Mouse (Mus musculus) liver, embryonic 11.5 days (tissue): ENCODE data around the gene Fbxl13. TPM values are rescaled to one million over a fixed set of nuclear protein-coding genes. Genes with fewer than 3 reads are reported as not detected.
A peak's percentile ranks its signal among the peaks of the same experiment; 100 is the strongest.

ENCODE experiments used
- ATAC-seq: fragments of 200-750 bp; cut with Nextera tagmentation; replicated peaks from 2 replicates; pipeline ENCODE4 v1.8.0; 2017; ENCODE audit warnings: moderate number of reproducible peaks, mild to moderate bottlenecking, moderate TSS enrichment, moderate library complexity; ENCODE audit not compliant: low FRiP score
- DNase-seq: peaks from one replicate; pipeline ENCODE4 v3.0.0-alpha.2; 2017; ENCODE audit warnings: low spot score
- H3K27ac ChIP-seq: fragments of 300-500 bp; sonication (generic); 2 replicates; pipeline ENCODE4 v1.5.1; 2014; ENCODE audit warnings: mild to moderate bottlenecking, low read depth, low read length, control low read depth
- H3K27me3 ChIP-seq: fragments of 300-500 bp; sonication (generic); replicated peaks from 2 replicates; pipeline ENCODE4 v1.6.1; 2014; ENCODE audit warnings: low read length, mixed read lengths; ENCODE audit not compliant: control insufficient read depth, insufficient read depth
- H3K36me3 ChIP-seq: fragments of 300-500 bp; sonication (generic); 2 replicates; pipeline ENCODE4 v1.6.1; 2014; ENCODE audit warnings: mild to moderate bottlenecking, low read length, moderate library complexity, mixed read lengths; ENCODE audit not compliant: control insufficient read depth, insufficient read depth
- H3K4me1 ChIP-seq: fragments of 300-500 bp; sonication (generic); replicated peaks from 2 replicates; pipeline ENCODE4 v1.6.1; 2014; ENCODE audit warnings: low read length, mixed read lengths; ENCODE audit not compliant: control insufficient read depth, insufficient read depth
- H3K4me2 ChIP-seq: fragments of 300-500 bp; sonication (generic); 2 replicates; pipeline ENCODE4 v1.6.1; 2014; ENCODE audit warnings: mild to moderate bottlenecking, control low read depth, moderate library complexity
- H3K4me3 ChIP-seq: fragments of 300-500 bp; sonication (generic); 2 replicates; pipeline ENCODE4 v1.5.1; 2014; ENCODE audit warnings: low read depth, low read length, control low read depth
- H3K9ac ChIP-seq: fragments of 300-500 bp; sonication (generic); 2 replicates; pipeline ENCODE4 v1.6.1; 2014; ENCODE audit warnings: low read depth, low read length, control low read depth
- H3K9me3 ChIP-seq: fragments of 300-500 bp; sonication (generic); 2 replicates; pipeline ENCODE4 v1.6.1; 2016; ENCODE audit warnings: low read length, inconsistent platforms, mixed read lengths; ENCODE audit not compliant: control insufficient read depth
- WGBS: fragments of 180-500 bp; shearing (Covaris S2); extraction: QIAGEN DNeasy Blood & Tissue Kit; methylation state at CpG from one replicate; pipeline ENCODE4 v1.1.7; 2014; 5-methylcytosine and 5-hydroxymethylcytosine counted together
- polyA plus RNA-seq: library from polyadenylated mRNA; unstranded; fragments of >200 nt; fragmentation: Nextera tagmentation; extraction: Ambion mirVana; gene quantifications from 2 replicates; pipeline ENCODE4 v1.2.1, GENCODE M21; 2014

Gene Fbxl13
- polyA plus RNA-seq, 1 experiment from 2014 or later: 0.23 TPM

DNA sequence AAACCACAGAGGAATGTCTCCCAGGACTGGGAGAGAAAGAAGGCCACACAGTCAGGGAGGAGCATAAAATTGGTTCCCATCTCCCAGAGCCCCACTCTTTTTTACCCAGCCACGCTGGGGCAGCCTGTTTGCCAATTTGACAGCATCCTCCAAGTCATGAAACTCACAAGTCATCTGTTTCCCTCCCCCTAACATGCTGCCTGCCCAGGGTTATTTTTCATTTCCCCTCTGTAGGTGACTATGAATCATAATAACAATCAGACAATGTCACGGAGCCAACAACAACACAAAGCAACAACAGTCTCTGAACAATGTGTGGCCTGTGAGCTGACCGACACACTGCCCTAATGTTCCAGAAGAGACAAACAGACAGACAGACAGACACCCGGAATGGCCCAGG lies 34.6 kb upstream of the Fbxl13 start:
- Histone ChIP-seq H3K4me2 (no peak overlapping the region), H3K4me1 (0 out of 2 replicates have a peak, but pooled peaks cover 3% of the 10 kb centered on the region), H3K27ac (no peak overlapping the region), H3K36me3 (no peaks in the 10 kb centered on the region), H3K9ac (no peak overlapping the region), H3K9me3 (no peaks in the 10 kb centered on the region; the same call in 1 of the 2 replicates), H3K27me3 (no peaks in the 10 kb centered on the region), H3K4me3 (no peak overlapping the region)
- ATAC-seq (no peak), DNase-seq (no peak)
- WGBS: 80% methylated on average over 4 of the region's 4 CpGs

- H3K9me3 ChIP-seq: no peaks in the 10 kb centered on the region; the same call in 1 of the 2 replicates
- H3K27me3 ChIP-seq: no peaks in the 10 kb centered on the region
- H3K36me3 ChIP-seq: peaks cover 2% of the 10 kb centered on the region; the same call in 1 of the 2 replicates
- DNase-seq (no peak), ATAC-seq (no peak)
- H3K27ac ChIP-seq: no peak overlapping the region
- no peak overlapping the region for H3K4me2 ChIP-seq
- H3K4me1 ChIP-seq: peaks cover 8% of the 10 kb centered on the region; the same call in 1 of the 2 replicates
- WGBS: 86% methylated on average over 9 of the region's 9 CpGs
- no peak overlapping the region for H3K9ac ChIP-seq
- no peak overlapping the region for H3K4me3 ChIP-seq
Measured at GRCm38 (mm10) chr5:21678363-21678762, 32.9 kb upstream of the Fbxl13 start.

DNA sequence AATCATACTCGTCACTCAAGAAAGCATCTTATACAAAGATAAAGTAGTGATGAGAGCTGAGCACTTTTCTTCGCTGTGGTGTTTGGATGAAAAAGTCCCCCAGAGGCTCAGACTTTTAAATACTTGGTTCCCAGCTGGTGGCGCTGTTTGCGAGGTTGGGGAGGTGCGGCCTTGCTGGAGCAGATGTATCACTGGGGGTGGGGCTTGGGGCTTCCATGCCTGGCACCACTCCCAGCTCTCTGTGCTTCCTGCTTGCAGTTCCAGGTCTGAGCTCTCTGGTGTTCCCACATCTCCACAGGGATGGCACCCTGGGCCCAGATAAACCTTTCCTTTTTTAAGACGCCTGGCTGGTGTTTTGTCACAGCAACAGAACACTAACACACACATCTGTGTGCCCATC lies 32.5 kb upstream of the Fbxl13 start:
- Histone ChIP-seq H3K4me3 (no peak overlapping the region), H3K4me1 (peaks cover 10% of the 10 kb centered on the region; the same call in 1 of the 2 replicates), H3K4me2 (no peak overlapping the region), H3K9me3 (no peaks in the 10 kb centered on the region; the same call in 1 of the 2 replicates), H3K27ac (no peak overlapping the region), H3K36me3 (peaks cover 2% of the 10 kb centered on the region; the same call in 1 of the 2 replicates), H3K27me3 (no peaks in the 10 kb centered on the region), H3K9ac (no peak overlapping the region)
- ATAC-seq (no peak), DNase-seq (no peak)
- 95% methylated on average over 6 of the region's 6 CpGs for WGBS

GRCm38 (mm10) chr5:21675494-21675893 lies 30.1 kb upstream of the Fbxl13 start:
- Histone ChIP-seq H3K4me3 (no peak overlapping the region), H3K27ac (no peak overlapping the region), H3K4me2 (no peak overlapping the region), H3K9ac (no peak overlapping the region), H3K27me3 (no peaks in the 10 kb centered on the region), H3K36me3 (peaks cover 2% of the 10 kb centered on the region; the same call in 1 of the 2 replicates), H3K9me3 (no peaks in the 10 kb centered on the region; the same call in 1 of the 2 replicates), H3K4me1 (peaks cover 7% of the 10 kb centered on the region; the same call in 1 of the 2 replicates)
- ATAC-seq (no peak), DNase-seq (no peak)
- WGBS: 89% methylated on average over 23 of the region's 23 CpGs

DNA sequence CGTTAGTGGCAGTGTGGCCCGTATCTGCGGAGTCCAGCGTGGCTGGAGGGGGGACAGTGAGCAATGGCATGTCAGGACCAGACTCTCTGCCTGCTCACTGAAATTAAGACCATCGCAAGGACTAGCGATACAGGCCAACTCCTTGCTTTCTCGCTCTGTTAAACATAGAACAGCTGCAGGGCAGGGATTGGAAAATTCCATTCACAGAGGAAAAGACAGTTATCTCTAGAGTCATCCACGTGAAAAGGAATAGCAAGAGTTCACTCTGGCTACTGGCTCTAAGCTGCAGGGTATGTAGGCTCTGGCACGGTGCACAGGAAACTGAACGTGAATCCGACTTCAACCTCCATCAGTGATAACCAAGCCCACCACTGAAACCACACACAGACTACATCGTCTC lies 29.6 kb upstream of the Fbxl13 start:
- 79% methylated on average over 12 of the region's 12 CpGs for WGBS
- peaks cover 2% of the 10 kb centered on the region; the same call in 1 of the 2 replicates for H3K36me3 ChIP-seq
- H3K4me2 ChIP-seq: no peak overlapping the region
- no peak overlapping the region for H3K4me3 ChIP-seq
- H3K4me1 ChIP-seq: peaks cover 7% of the 10 kb centered on the region; the same call in 1 of the 2 replicates
- no peak for DNase-seq
- ATAC-seq: no peak
- H3K9me3 ChIP-seq: no peaks in the 10 kb centered on the region; the same call in 1 of the 2 replicates
- H3K9ac ChIP-seq: no peak overlapping the region
- H3K27me3 ChIP-seq: no peaks in the 10 kb centered on the region
- no peak overlapping the region for H3K27ac ChIP-seq

- Histone ChIP-seq H3K36me3 (peaks cover 2% of the 10 kb centered on the region; the same call in 1 of the 2 replicates), H3K4me1 (peaks cover 7% of the 10 kb centered on the region; the same call in 1 of the 2 replicates), H3K27me3 (no peaks in the 10 kb centered on the region), H3K9me3 (no peaks in the 10 kb centered on the region; the same call in 1 of the 2 replicates), H3K4me2 (peak overlapping the region; percentile 52), H3K4me3 (no peak overlapping the region), H3K9ac (no peak overlapping the region), H3K27ac (peak overlapping the region; percentile 68; the same call in 1 of the 2 replicates)
- WGBS: 80% methylated on average over 9 of the region's 9 CpGs
- no peak for DNase-seq
- ATAC-seq: no peak
Measured at GRCm38 (mm10) chr5:21673742-21674141, 28.3 kb upstream of the Fbxl13 start.

GRCm38 (mm10) chr5:21672812-21673635 lies 27.6 kb upstream of the Fbxl13 start:
- peaks cover 2% of the 10 kb centered on the region; the same call in 1 of the 2 replicates for H3K36me3 ChIP-seq
- peak overlapping the region; percentile 79 for H3K27ac ChIP-seq
- ATAC-seq (peak; percentile 94), DNase-seq (no peak)
- H3K4me1 ChIP-seq: peaks cover 7% of the 10 kb centered on the region; the same call in 1 of the 2 replicates
- WGBS: 44% methylated on average over 23 of the region's 23 CpGs
- no peaks in the 10 kb centered on the region for H3K27me3 ChIP-seq
- peak overlapping the region; percentile 52 for H3K4me2 ChIP-seq
- no peaks in the 10 kb centered on the region; the same call in 1 of the 2 replicates for H3K9me3 ChIP-seq
- H3K9ac ChIP-seq: peak overlapping the region; percentile 54
- peak overlapping the region; percentile 33 for H3K4me3 ChIP-seq

DNA sequence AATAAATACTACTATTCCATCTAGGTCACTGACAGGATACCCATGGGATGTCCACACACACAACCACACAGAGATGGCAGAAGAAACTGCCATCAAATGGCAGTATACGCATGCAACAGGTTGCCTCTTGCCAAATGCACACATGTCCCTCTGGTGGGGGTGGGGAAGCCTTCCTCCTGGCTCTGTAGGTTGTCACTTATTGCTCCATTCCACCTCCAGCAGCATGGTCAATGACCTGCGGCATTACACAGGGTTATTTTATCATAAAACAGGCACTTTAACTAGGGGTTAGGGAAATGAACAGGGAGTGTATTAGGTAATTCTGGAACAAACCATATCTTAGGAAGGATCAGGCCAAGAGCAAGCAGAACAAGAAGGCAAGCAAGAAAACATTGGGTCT lies 23.9 kb upstream of the Fbxl13 start:
- no peaks in the 10 kb centered on the region for H3K27me3 ChIP-seq
- DNase-seq (no peak), ATAC-seq (no peak)
- no peaks in the 10 kb centered on the region for H3K36me3 ChIP-seq
- no peak overlapping the region for H3K27ac ChIP-seq
- H3K9ac ChIP-seq: no peak overlapping the region
- peaks cover 10% of the 10 kb centered on the region; the same call in 1 of the 2 replicates for H3K4me1 ChIP-seq
- H3K4me3 ChIP-seq: no peak overlapping the region
- no peak overlapping the region for H3K4me2 ChIP-seq
- WGBS: 93% methylated on average over 2 of the region's 2 CpGs
- no peaks in the 10 kb centered on the region for H3K9me3 ChIP-seq
